8 mouse cellular contexts compared by ENCODE assay signal in genomic region chr2:126874809-126875515, GRCm38 (mm10). TPM values are rescaled to one million over a fixed set of nuclear protein-coding genes. Genes with fewer than 3 reads are reported as not detected.
A peak's percentile ranks its signal among the peaks of the same experiment; 100 is the strongest.
DNase-seq lines count a peak whose midpoint lies in the region; ATAC-seq and TF ChIP-seq lines count a peak whose summit lies in the region.

No protein-coding gene starts in this region.

- no peak for TF ChIP-seq EP300 in heart, postnatal 0 days (IDR thresholded peaks at IDR 0.05; ENCODE audit: low read depth)

- peak; percentile 14 for DNase-seq in thymus, adult 2 months
- DNase-seq in thymus, postnatal 0 days (ENCODE audit: low spot score): no peak
- peak; percentile 16 for DNase-seq in cerebellum, adult 9-11 months
- peak; percentile 30 for DNase-seq in heart, postnatal 0 days (ENCODE audit: low spot score)
- no peak for DNase-seq in adipocyte (ENCODE audit: low spot score)
- DNase-seq in left cerebral cortex, adult 11 months (ENCODE audit: low spot score): no peak

- TF ChIP-seq POLR2A in thymus, adult 2 months (IDR thresholded peaks at IDR 0.05; ENCODE audit: control insufficient read depth, extremely low read depth, insufficient read depth, low read length, poor library complexity): no peak

- WGBS in thymus, adult 2 months: 26% methylated on average over 13 of the region's 13 CpGs
- WGBS in heart, postnatal 0 days: 14% methylated on average over 13 of the region's 13 CpGs
- 30% methylated on average over 13 of the region's 13 CpGs for WGBS in limb, embryonic 12.5 days
- 33% methylated on average over 13 of the region's 13 CpGs for WGBS in neural tube, embryonic 12.5 days

- ATAC-seq in heart, postnatal 0 days (ENCODE audit: insufficient read depth, low read depth): no peak
- no peak for ATAC-seq in limb, embryonic 12.5 days (ENCODE audit: insufficient number of reproducible peaks, insufficient read depth, low FRiP score, low TSS enrichment, low read depth)
- no peak for ATAC-seq in neural tube, embryonic 12.5 days (ENCODE audit: low FRiP score, low read depth)

- peak overlapping the region; percentile 73 for H3K4me2 ChIP-seq in heart, postnatal 0 days (ENCODE audit: low read depth, low read length)
- peak overlapping the region; percentile 69 for H3K4me2 ChIP-seq in limb, embryonic 12.5 days
- peak overlapping the region; percentile 77 for H3K4me2 ChIP-seq in neural tube, embryonic 12.5 days (replicated peaks)

- peak overlapping the region; percentile 53; the same call in 1 of the 2 replicates for H3K27ac ChIP-seq in thymus, adult 2 months (ENCODE audit: control insufficient read depth, insufficient read depth, low read length)
- H3K27ac ChIP-seq in heart, postnatal 0 days (ENCODE audit: low read depth): peak overlapping the region; percentile 99
- peak overlapping the region; percentile 98 for H3K27ac ChIP-seq in limb, embryonic 12.5 days
- 0 out of 2 replicates have a peak overlapping the region, but pooled peaks have one; percentile 83 for H3K27ac ChIP-seq in neural tube, embryonic 12.5 days

- TF ChIP-seq CTCF in thymus, adult 2 months (IDR thresholded peaks at IDR 0.05; ENCODE audit: borderline replicate concordance, control insufficient read depth, extremely low read depth, insufficient read depth, low read length, poor library complexity): no peak
- TF ChIP-seq CTCF in heart, postnatal 0 days (IDR thresholded peaks at IDR 0.05; ENCODE audit: low read depth): no peak

- H3K9ac ChIP-seq in heart, postnatal 0 days (replicated peaks; ENCODE audit: low read depth, low read length): peak overlapping the region; percentile 97
- H3K9ac ChIP-seq in limb, embryonic 12.5 days (replicated peaks): peak overlapping the region; percentile 96
- peak overlapping the region; percentile 83 for H3K9ac ChIP-seq in neural tube, embryonic 12.5 days

- H3K9me3 ChIP-seq in heart, postnatal 0 days (replicated peaks; ENCODE audit: control insufficient read depth, low read length): no peaks in the 10 kb centered on the region
- H3K9me3 ChIP-seq in limb, embryonic 12.5 days: no peaks in the 10 kb centered on the region
- H3K9me3 ChIP-seq in neural tube, embryonic 12.5 days: no peaks in the 10 kb centered on the region

- H3K4me3 ChIP-seq in thymus, adult 2 months (ENCODE audit: control insufficient read depth, insufficient read depth, low read length): peak overlapping the region; percentile 79
- H3K4me3 ChIP-seq in heart, postnatal 0 days (ENCODE audit: low read depth, low read length): peak overlapping the region; percentile 87
- peak overlapping the region; percentile 91 for H3K4me3 ChIP-seq in limb, embryonic 12.5 days (replicated peaks)
- H3K4me3 ChIP-seq in neural tube, embryonic 12.5 days: peak overlapping the region; percentile 88

- H3K36me3 ChIP-seq in thymus, adult 2 months (ENCODE audit: control insufficient read depth, insufficient read depth, low read length): no peaks in the 10 kb centered on the region
- H3K36me3 ChIP-seq in heart, postnatal 0 days (replicated peaks; ENCODE audit: control insufficient read depth, insufficient read depth, low read length): no peaks in the 10 kb centered on the region
- no peaks in the 10 kb centered on the region for H3K36me3 ChIP-seq in limb, embryonic 12.5 days
- no peaks in the 10 kb centered on the region for H3K36me3 ChIP-seq in neural tube, embryonic 12.5 days

- H3K4me1 ChIP-seq in thymus, adult 2 months (replicated peaks; ENCODE audit: control insufficient read depth, insufficient read depth, low read length): peaks cover 3% of the 10 kb centered on the region
- peaks cover 30% of the 10 kb centered on the region for H3K4me1 ChIP-seq in heart, postnatal 0 days (ENCODE audit: control insufficient read depth, insufficient read depth)
- peaks cover 13% of the 10 kb centered on the region for H3K4me1 ChIP-seq in limb, embryonic 12.5 days (replicated peaks)
- peaks cover 5% of the 10 kb centered on the region; the same call in 1 of the 2 replicates for H3K4me1 ChIP-seq in neural tube, embryonic 12.5 days

- H3K27me3 ChIP-seq in thymus, adult 2 months (ENCODE audit: control insufficient read depth, insufficient read depth, low read length): no peaks in the 10 kb centered on the region
- H3K27me3 ChIP-seq in heart, postnatal 0 days (ENCODE audit: control insufficient read depth, insufficient read depth, low read length): no peaks in the 10 kb centered on the region
- H3K27me3 ChIP-seq in limb, embryonic 12.5 days: no peaks in the 10 kb centered on the region
- H3K27me3 ChIP-seq in neural tube, embryonic 12.5 days (replicated peaks): no peaks in the 10 kb centered on the region

RNA-seq across cellular contexts. Expression of gene Trpm7, which starts 1.1 kb away (rescaled TPM):
- polyA plus RNA-seq in thymus, adult 2 months (2012; rRNA removed): 10.3 and 11.6 TPM in 2 replicates
- 43.8 and 57.5 TPM in 2 replicates for polyA plus RNA-seq in thymus, postnatal 0 days (2015; fragmentation: Nextera tagmentation; extraction: Ambion mirVana)
- total RNA-seq in heart, postnatal 0 days (2014; rRNA removed; ENCODE audit: low replicate concordance): 30.4 and 39.7 TPM in 2 replicates
- polyA plus RNA-seq in heart, postnatal 0 days (2015; fragmentation: Nextera tagmentation; extraction: Ambion mirVana): 35.6 and 35.7 TPM in 2 replicates
- polyA plus RNA-seq in limb, embryonic 12.5 days (2016; fragmentation: Nextera tagmentation; extraction: Ambion mirVana): 59.2 and 63.4 TPM in 2 replicates
- 34.0 and 35.3 TPM in 2 replicates for polyA plus RNA-seq in neural tube, embryonic 12.5 days (2016; fragmentation: Nextera tagmentation; extraction: Ambion mirVana)

RNA-seq across cellular contexts. Expression of gene Sppl2a, which starts 58.1 kb away (rescaled TPM):
- polyA plus RNA-seq in thymus, adult 2 months (2012; rRNA removed): 23.4 and 24.3 TPM in 2 replicates
- 86.8 and 89.5 TPM in 2 replicates for polyA plus RNA-seq in thymus, postnatal 0 days (2015; fragmentation: Nextera tagmentation; extraction: Ambion mirVana)
- total RNA-seq in heart, postnatal 0 days (2014; rRNA removed; ENCODE audit: low replicate concordance): 32.6 and 42.7 TPM in 2 replicates
- 28.7 and 30.3 TPM in 2 replicates for polyA plus RNA-seq in heart, postnatal 0 days (2015; fragmentation: Nextera tagmentation; extraction: Ambion mirVana)
- polyA plus RNA-seq in limb, embryonic 12.5 days (2016; fragmentation: Nextera tagmentation; extraction: Ambion mirVana): 41.3 and 42.8 TPM in 2 replicates
- polyA plus RNA-seq in neural tube, embryonic 12.5 days (2016; fragmentation: Nextera tagmentation; extraction: Ambion mirVana): 34.6 and 36.7 TPM in 2 replicates

Comparison
In these comparisons a context has a peak if more than half of its experiments do, and no peak if none do; other contexts are left out.
1. DNase-seq: peak in thymus, adult 2 months (single experiment), cerebellum, adult 9-11 months (single experiment) and heart, postnatal 0 days (single experiment); none in thymus, postnatal 0 days (single experiment), adipocyte (single experiment) and left cerebral cortex, adult 11 months (single experiment).
2. Peak in every context shown above with its lines, with median percentiles within 50 percentile points of each other: H3K27ac ChIP-seq, H3K4me3 ChIP-seq, H3K4me2 ChIP-seq and H3K9ac ChIP-seq.